Mouse (Mus musculus) frontal cortex, postnatal 10 days (tissue): ENCODE data around the gene Mypn.

Source experiments
- DNase-seq, 2 experiments: peaks; one replicate each; pipeline ENCODE4 v3.0.0; 2022; ENCODE audit warnings: low spot score in 2 of 2, mixed read lengths in 1 of 2

Mypn gene

DNA sequence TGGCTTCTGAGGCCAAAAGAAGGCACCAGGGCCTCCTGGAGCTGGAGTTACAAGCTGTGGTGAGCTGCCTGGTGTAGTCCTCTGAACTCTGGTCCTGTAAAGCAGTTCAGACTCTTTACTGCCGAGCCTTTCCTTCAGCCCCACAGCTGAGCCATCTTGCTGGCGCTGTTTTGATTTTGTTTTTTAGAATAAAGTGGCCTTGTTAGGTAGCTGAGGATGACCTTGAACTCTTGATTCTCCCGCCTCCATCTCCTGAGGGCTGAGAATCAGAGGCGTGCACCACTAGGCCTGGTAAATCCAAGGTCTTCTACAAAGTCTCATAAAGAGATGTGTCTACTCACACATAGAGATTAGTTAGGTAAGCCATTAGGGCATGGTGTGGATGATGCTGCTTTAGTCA, 49.0 kb downstream of the Mypn start:
- DNase-seq, result no peak

- no peak for DNase-seq
Observed at GRCm38 (mm10) chr10:63154226-63154625, 49.5 kb downstream of the Mypn start.

GRCm38 (mm10) chr10:63153563-63153962, 50.2 kb downstream of the Mypn start:
- DNase-seq, result peak in 1 of 2 experiments; percentile 65

DNA sequence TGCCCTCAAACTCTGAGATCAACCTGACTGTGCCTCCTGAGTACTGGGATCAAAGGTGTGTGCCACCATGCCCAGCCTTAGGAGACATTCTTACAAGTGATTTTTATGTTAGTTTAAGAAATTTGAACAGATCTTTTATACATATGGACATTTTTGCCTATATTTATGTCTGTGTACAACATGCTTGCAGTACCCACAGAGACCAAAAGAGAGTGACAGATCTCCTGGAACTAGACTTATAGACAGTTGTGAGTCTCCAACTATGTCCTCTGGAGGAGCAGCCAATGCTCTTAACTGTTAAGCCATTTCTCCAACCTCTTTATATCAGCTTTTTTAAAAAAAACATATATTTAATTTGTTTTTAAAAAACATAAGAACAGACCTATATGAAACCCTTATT, 51.4 kb downstream of the Mypn start:
- DNase-seq, result no peak

DNA sequence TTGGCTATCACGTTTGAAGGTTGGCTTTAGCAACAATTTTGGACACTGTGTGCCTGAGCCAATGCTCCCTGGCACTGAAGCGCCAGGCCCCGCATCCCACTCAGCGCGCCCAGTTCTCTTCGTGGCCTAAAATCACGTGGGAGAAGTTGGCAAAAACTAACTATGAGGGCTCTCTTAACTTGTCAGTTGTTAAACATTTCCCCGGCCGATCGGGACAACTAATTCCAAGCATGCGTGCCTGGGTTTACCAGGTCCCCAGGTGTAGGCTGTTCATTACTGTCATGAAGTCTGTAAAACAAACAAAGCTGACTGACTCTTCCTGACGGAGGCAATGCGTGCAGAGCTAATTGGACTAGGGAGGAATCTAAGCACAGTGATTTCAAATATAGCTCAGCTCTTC, 61.1 kb downstream of the Mypn start:
- DNase-seq, result no peak

DNA sequence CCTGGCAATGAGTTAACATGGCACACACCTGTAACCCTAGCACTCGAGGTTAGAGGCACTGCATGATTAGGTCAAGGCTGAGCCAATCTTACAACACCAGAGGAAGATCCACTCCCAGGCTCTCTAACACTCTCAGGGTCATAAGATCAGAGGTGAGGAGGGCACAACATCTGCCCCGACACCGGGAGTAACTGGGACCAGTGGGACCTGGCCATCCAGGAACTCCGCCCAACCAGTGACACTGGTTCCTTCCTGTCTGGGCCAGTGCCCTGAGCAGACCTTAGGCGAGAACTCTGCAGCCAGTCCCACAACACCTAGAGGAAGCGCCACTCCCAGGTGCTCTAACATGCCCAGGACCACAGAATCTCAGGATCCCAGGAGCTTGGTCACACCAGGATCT, 67.3 kb downstream of the Mypn start:
- DNase-seq, result no peak

- DNase-seq, result no peak
Observed at GRCm38 (mm10) chr10:63135680-63136079, 68.1 kb downstream of the Mypn start.

DNA sequence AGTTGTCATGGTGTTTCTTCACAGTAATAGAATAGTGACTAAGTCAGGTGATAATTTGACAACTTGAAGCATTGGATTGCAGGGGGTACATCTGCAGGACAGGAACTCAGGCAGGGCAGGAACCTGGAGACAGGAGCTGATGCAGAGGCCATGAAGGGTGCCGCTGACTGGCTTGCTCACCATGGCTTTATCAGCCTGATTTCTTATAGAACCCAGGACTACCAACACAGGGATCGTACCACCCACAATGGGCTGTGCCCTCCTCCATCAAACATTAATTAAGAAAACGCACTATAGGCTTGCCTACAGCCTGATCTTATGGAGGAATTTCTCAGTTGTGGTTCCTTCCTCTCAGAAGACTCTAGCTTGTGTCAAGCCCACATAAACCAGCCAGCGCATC, 70.4 kb downstream of the Mypn start:
- DNase-seq, result no peak

DNA sequence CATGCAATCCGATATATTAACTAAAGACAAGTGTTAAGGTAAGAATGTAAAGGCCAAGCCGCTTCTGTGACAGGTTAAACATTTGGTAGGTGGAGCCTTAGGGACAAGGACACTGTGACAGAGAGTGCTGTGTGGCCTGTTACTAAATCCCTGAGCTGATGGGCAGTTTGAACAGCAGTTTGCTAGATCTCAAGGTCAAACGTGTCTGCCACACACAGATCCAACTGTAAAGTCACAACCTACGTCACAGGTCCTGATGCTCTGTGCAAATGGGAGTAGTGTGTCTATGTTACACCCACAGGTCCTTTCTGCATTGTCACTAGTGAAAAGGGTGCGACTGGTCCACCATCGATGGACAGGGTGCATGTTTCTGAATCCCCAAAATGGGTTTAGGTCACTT, 71.4 kb downstream of the Mypn start:
- no peak for DNase-seq

DNA sequence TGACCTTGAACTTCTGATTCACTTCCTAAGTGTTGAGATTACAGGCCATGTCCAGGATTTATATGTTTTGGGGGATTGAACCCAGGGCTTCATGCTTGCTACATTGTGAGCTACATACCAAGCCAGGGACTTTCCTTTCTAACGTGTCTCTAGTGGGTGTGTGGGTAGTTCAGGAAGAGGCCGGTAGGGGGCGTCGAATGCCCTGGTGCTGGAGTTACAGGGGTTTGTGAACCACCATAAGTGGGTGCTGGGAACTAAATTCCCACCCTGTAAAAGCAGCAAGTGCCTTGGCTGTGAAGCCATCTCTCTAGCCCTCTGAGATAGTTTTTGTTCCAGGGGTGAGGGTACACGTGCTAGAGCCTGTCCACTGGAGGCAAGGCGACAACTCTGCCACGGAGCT, 73.3 kb downstream of the Mypn start:
- no peak for DNase-seq

DNA sequence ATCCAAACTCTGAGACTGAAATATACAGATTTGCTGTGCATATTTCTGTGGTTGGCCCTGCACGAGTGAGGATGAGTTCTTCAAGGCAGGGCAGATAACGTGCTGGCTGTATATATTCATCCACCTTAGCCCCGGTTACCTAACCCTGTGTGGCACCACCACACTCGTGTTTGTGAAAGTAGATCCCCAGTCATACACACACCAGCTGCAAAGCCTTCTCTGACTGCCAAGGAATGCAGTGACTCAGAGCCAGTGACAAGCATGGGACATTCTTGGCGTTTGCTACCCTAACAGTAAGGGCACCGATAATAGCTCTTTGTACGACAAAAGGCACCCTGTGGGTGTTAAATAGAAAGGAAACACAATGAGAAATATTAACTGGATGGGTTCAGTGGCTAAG, 75.5 kb downstream of the Mypn start:
- no peak for DNase-seq

DNA sequence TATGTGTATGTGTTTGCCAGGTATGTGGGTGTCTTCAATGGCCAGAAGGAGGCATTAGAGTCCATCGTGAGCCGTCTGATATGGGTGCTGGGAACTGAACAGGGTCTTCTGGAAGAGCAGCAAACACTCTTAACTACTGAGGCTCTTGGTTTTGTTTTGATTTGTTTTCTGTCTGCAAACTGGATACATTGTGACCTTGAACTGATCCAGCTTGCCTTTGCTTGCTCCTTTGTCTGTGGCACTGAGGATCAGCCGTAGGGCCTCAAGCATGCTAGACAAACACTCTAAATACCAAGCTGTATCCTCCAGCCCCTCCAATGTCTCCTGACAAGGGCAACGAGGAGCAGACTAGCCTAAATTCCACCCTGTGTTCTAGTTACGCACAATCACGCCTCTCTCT, 76.6 kb downstream of the Mypn start:
- no peak for DNase-seq

- no peak for DNase-seq
Observed at GRCm38 (mm10) chr10:63126116-63126515, 77.6 kb downstream of the Mypn start.

DNA sequence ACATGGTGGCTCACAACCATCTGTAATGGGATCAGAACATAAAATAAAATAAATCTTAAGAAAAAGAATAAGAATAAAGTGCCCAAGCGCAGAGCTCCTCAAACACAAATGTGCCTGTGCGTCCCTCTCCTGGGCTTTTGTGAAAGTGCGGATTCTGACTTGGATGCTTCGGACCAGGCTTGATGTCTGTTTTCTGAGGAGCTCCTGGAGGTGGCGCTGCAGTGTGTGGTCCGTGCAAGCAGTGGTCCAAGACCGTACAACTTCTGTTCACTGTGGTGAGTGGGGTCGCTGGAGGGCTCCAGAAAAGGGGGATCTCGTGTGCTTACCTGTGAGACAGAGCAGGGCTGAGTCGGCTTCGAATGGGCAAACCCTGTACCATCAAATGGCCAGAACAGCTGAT, 78.4 kb downstream of the Mypn start:
- DNase-seq, result no peak

DNA sequence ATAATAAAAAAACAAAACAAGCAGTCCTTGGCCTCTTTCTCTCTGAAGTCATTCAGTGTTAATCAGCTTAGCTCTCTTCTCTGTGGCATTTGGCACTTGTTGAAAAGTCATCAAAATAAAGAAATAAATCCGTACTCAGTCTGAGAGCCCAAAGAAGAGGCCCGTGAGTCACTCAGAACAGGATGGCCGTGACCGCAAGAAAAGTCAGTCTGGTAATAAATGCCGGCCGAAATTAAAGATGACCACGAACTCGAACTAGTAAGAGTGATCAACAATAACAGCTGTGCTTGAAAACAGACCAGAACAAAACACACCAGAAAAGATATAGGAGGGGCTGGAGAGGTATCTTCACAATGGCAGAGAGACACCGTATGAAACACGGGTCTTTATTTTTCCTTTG, 79.7 kb downstream of the Mypn start:
- no peak for DNase-seq

- DNase-seq, result no peak
Observed at GRCm38 (mm10) chr10:63123141-63123540, 80.6 kb downstream of the Mypn start.

- DNase-seq, result peak in 1 of 2 experiments; percentile 34
Observed at GRCm38 (mm10) chr10:63122516-63122915, 81.2 kb downstream of the Mypn start.

- no peak for DNase-seq
Observed at GRCm38 (mm10) chr10:63121961-63122360, 81.8 kb downstream of the Mypn start.

DNA sequence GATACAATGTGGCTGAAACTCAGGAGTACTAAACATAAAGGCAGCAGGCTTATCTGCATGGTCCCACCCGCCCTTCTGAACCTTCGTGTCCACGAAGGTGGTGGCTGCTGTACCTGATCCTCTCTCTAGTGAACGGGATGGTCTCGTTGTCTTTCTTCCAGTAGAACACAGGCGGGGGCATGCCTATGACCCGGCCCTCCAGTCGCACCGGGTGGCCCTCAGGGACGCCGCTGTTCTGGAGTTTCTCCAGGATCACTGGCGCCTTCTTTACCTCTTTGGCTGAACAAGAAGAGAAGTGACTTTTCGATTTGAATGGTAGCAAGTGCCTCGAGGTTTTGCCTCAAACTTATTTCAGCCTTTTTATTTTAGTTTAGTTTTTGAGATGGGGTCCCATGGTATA, 83.8 kb downstream of the Mypn start:
- no peak for DNase-seq

- DNase-seq, result no peak
Observed at GRCm38 (mm10) chr10:63117583-63117982, 86.2 kb downstream of the Mypn start.

DNA sequence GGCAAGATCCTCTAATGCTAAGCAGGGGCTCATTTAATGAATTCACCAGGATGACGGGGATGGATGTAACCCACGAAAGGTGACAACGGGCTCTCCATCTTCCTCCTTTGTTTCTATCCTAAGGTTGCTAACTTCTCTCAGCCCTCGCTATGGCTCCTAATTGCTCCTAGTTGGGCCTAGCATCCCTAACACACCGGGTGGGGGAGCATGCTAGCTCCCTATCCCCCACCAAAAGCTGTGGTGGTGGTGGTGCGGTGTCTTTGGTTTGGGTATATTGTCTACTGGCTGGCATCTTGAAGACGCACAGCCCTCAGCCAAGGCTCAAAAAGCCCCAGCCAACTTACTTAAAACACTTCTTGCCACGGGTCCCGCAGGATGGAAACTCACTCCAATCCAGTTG, 87.4 kb downstream of the Mypn start:
- no peak for DNase-seq

DNA sequence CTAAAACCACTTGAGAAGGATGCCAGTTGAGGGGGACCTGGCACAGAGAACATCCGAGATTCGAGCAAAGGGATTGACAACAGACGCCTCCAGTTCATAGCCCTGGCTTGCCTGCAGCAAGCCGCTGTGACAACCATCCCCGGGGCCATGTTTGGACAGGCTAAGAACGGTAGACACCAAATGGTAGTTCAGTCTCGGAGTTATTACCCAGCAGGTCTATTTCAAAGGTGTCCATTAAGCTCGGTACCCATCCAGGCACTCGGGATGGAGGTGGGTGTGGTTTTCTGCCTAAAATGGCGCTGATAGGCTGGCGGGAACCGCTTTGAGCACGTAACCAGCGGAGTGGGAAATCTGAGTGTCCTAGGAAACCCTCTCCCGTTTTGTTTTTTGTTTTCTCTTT, 87.9 kb downstream of the Mypn start:
- DNase-seq, result no peak

DNA sequence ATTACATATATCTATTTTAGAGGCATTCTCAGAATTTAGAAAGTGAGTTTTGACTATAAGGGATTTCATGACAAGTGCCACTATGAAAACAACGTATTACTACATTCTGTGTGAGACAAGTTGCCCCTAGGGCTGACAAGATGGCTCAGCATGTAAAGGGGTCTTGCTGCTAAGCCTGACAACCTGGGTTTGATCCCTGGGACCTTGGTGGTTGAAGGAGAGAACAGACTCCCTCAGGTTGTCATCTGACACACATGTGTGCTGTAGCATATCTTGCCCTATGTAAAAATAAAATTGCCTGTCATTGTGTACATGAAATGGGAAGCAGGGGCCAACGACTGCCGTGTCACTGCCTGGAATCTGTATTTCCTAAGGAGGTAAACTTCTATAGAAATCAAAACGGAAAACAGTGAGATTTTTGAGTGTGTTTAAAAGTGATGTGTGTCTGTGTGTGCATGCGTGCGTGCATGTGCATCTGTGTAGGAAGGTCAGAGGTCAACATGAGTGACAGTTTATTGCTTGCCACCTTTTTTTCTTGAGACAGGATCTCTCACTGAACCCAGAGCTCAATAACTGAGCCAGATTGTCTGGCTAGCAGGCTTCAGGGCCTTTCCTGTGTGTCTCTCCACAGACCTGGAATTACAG, 89.9 kb downstream of the Mypn start:
- DNase-seq, result no peak

DNA sequence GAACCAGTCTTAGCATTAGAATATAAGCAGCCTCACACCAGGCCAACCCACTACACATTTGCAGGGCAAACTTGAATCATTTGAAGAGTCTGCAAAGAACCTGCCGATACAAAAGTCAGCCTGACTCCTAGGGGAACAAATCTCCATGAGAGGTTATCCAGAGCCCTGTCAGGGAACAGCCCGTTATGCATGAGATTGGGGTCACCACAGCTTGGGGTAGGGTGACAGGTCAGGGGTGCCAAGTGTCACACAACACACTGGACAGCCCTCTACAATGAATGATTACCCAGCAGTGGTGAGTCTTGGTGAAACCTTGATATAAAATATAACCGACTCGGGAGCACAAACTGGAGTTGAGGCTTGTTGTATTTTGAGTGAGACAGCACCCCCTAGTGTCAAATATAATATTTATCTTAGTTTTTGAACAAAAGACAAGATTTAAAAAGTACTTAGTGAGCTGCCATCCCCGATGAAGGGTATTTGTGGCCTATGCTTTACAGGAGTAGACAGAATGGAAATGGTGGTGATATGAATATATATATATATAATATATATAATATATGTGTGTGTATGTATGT, 90.6 kb downstream of the Mypn start:
- no peak for DNase-seq
